Mouse (Mus musculus): ENCODE measurements at regions not wholly inside any gene's neighbourhood (a gene's known extent, or its start where the extent isn't known, plus 50 kb on each side); places are given as distances from the start of the nearest gene placed in this dataset.
"Not testable (repeated sequence)": the region's sequence is repeated elsewhere in the genome, so short reads cannot be mapped to it uniquely, and the experiment has no call there.

- no peak for DNase-seq (ENCODE audit: low spot score in 2 of 2)
These were observed 518.6 kb upstream of the Sall1 start for GRCm38 (mm10) chr8:89562597-89562996.

- DNase-seq (ENCODE audit: low spot score in 2 of 2) = no peak
These were observed 497.3 kb upstream of the Sall1 start for GRCm38 (mm10) chr8:89541231-89541630.

GRCm38 (mm10) chr8:89534605-89535004 is 490.6 kb upstream of the Sall1 start:
- no peak for DNase-seq (ENCODE audit: low spot score in 2 of 2)

GRCm38 (mm10) chr8:89525041-89525440 is 481.1 kb upstream of the Sall1 start:
- no peak for DNase-seq (ENCODE audit: low spot score in 2 of 2)

GRCm38 (mm10) chr8:89523336-89523735 is 479.4 kb upstream of the Sall1 start:
- DNase-seq (ENCODE audit: low spot score in 2 of 2) = no peak

- DNase-seq (ENCODE audit: low spot score in 2 of 2) = no peak
These were observed 472.6 kb upstream of the Sall1 start for GRCm38 (mm10) chr8:89516602-89517001.

GRCm38 (mm10) chr8:89514270-89514669 is 470.3 kb upstream of the Sall1 start:
- DNase-seq (ENCODE audit: low spot score in 2 of 2) = no peak

- no peak for DNase-seq (ENCODE audit: low spot score in 2 of 2)
These were observed 463.7 kb upstream of the Sall1 start for GRCm38 (mm10) chr8:89507639-89508038.

- DNase-seq (ENCODE audit: low spot score in 2 of 2) = no peak
These were observed 459.7 kb upstream of the Sall1 start for GRCm38 (mm10) chr8:89503545-89504234.

GRCm38 (mm10) chr8:89503030-89503429 is 459.1 kb upstream of the Sall1 start:
- no peak for DNase-seq (ENCODE audit: low spot score in 2 of 2)

- no peak for DNase-seq (ENCODE audit: low spot score in 2 of 2)
These were observed 457.8 kb upstream of the Sall1 start for GRCm38 (mm10) chr8:89501756-89502155.

GRCm38 (mm10) chr8:89499831-89500230 is 455.9 kb upstream of the Sall1 start:
- no peak for DNase-seq (ENCODE audit: low spot score in 2 of 2)

- DNase-seq (ENCODE audit: low spot score in 2 of 2) = no peak
These were observed 454.2 kb upstream of the Sall1 start for GRCm38 (mm10) chr8:89498088-89498695.

GRCm38 (mm10) chr8:89492336-89492735 is 448.4 kb upstream of the Sall1 start:
- no peak for DNase-seq (ENCODE audit: low spot score in 2 of 2)

GRCm38 (mm10) chr8:89482481-89482880 is 438.5 kb upstream of the Sall1 start:
- not testable (repeated sequence) for DNase-seq (ENCODE audit: low spot score in 2 of 2)

GRCm38 (mm10) chr8:89476930-89477329 is 433.0 kb upstream of the Sall1 start:
- DNase-seq (ENCODE audit: low spot score in 2 of 2) = no peak

GRCm38 (mm10) chr8:89471116-89471515 is 427.2 kb upstream of the Sall1 start:
- DNase-seq (ENCODE audit: low spot score in 2 of 2) = no peak

- DNase-seq (ENCODE audit: low spot score in 2 of 2) = no peak
These were observed 424.8 kb upstream of the Sall1 start for GRCm38 (mm10) chr8:89468782-89469220.

GRCm38 (mm10) chr8:89465211-89465753 is 421.3 kb upstream of the Sall1 start:
- DNase-seq (ENCODE audit: low spot score in 2 of 2) = no peak

GRCm38 (mm10) chr8:89456517-89456916 is 412.6 kb upstream of the Sall1 start:
- DNase-seq (ENCODE audit: low spot score in 2 of 2) = no peak

GRCm38 (mm10) chr8:89455731-89456130 is 411.8 kb upstream of the Sall1 start:
- no peak for DNase-seq (ENCODE audit: low spot score in 2 of 2)

GRCm38 (mm10) chr8:89454197-89454596 is 410.2 kb upstream of the Sall1 start:
- DNase-seq (ENCODE audit: low spot score in 2 of 2) = no peak

GRCm38 (mm10) chr8:89453724-89454123 is 409.8 kb upstream of the Sall1 start:
- no peak for DNase-seq (ENCODE audit: low spot score in 2 of 2)

Data from frontal cortex, postnatal 25 days (tissue).